8 mouse cellular contexts compared by ENCODE assay signal in the genomic region with DNA sequence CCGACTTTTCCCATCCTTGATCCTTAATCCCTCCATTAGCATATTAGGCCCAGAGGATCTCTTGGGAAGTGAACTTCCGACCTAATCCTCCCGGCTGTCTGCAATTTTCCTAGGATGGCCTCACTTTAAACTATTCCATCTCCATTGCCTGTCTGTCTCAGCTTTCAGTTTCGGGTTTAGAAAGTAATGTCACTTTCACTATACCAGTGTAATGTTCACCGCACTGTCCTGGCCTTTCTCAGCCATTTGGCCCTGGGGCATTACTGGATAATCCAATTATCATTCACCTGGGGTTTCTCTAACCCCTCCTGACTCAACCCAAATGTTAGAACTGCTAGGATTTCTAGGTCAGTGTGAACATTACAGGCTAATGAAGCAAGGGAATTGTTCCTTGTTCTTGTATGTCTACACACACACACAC. TPM values are rescaled to one million over a fixed set of nuclear protein-coding genes. Genes with fewer than 3 reads are reported as not detected.
A peak's percentile ranks its signal among the peaks of the same experiment; 100 is the strongest.
DNase-seq lines count a peak whose midpoint lies in the region; ATAC-seq and TF ChIP-seq lines count a peak whose summit lies in the region.

No protein-coding gene starts in this region.

- no peak for TF ChIP-seq RAD21 in CH12.LX (IDR thresholded peaks at IDR 0.05; ENCODE audit: low read depth, low read length)

- peak overlapping the region; percentile 83 for H3K4me2 ChIP-seq in heart, embryonic 11.5 days
- H3K4me2 ChIP-seq in CH12.LX (ENCODE audit: insufficient read depth, low read depth, poor library complexity, severe bottlenecking) = peak overlapping the region; percentile 70
- peak overlapping the region; percentile 89 for H3K4me2 ChIP-seq in liver, embryonic 12.5 days
- peak overlapping the region; percentile 60 for H3K4me2 ChIP-seq in stomach, postnatal 0 days (replicated peaks; ENCODE audit: low read depth)

- 4% methylated on average over 5 of the region's 5 CpGs for WGBS in heart, embryonic 11.5 days (ENCODE audit: insufficient replicate concordance)
- WGBS in forebrain, embryonic 10.5 days = under 1% methylated on average over 5 of the region's 5 CpGs
- 2% methylated on average over 5 of the region's 5 CpGs for WGBS in liver, embryonic 12.5 days (ENCODE audit: insufficient replicate concordance)
- WGBS in stomach, postnatal 0 days = 2% methylated on average over 5 of the region's 5 CpGs

- H3K9ac ChIP-seq in heart, embryonic 11.5 days (ENCODE audit: low read depth, low read length) = peak overlapping the region; percentile 96
- peak overlapping the region; percentile 94 for H3K9ac ChIP-seq in CH12.LX (ENCODE audit: insufficient read depth, low read depth)
- H3K9ac ChIP-seq in liver, embryonic 12.5 days = peak overlapping the region; percentile 90
- H3K9ac ChIP-seq in stomach, postnatal 0 days (ENCODE audit: low read length) = peak overlapping the region; percentile 98

- dilution Hi-C loops in CH12.LX (cut with MboI; ENCODE audit: extremely low pct_ligation_motif_present, extremely low pct_unique_long_range_greater_than_20kb, low sequenced_read_pairs) = no loop called here

- TF ChIP-seq POLR2A in CH12.LX (IDR thresholded peaks at IDR 0.05; ENCODE audit: low read depth, low read length) = no peak

- peak overlapping the region; percentile 93 for H3K4me3 ChIP-seq in heart, embryonic 11.5 days (ENCODE audit: low read depth, low read length)
- peak overlapping the region; percentile 79 to 89 (median 88) for H3K4me3 ChIP-seq in CH12.LX (replicated peaks in 1 of 3; ENCODE audit: low read depth in 2 of 3, low read length in 2 of 3, poor library complexity in 1 of 3)
- peak overlapping the region; percentile 95 for H3K4me3 ChIP-seq in forebrain, embryonic 10.5 days
- peak overlapping the region; percentile 93 for H3K4me3 ChIP-seq in liver, embryonic 12.5 days
- H3K4me3 ChIP-seq in stomach, postnatal 0 days (ENCODE audit: low read depth, low read length) = peak overlapping the region; percentile 84

- TF ChIP-seq CTCF in CH12.LX (conservative IDR thresholded peaks at IDR 0.05 in 1 of 2, IDR thresholded peaks at IDR 0.05 in 1 of 2; ENCODE audit: low read depth in 2 of 2, low read length in 2 of 2) = no peak
- no peak for TF ChIP-seq CTCF in stomach, postnatal 0 days (IDR thresholded peaks at IDR 0.05; ENCODE audit: low read depth)

- no peak for TF ChIP-seq EP300 in CH12.LX (IDR thresholded peaks at IDR 0.05; ENCODE audit: low read length)
- no peak for TF ChIP-seq EP300 in stomach, postnatal 0 days (optimal IDR thresholded peaks at IDR 0.05)

- intact Hi-C loops in heart, postnatal 36 days (cut with DNase I) = no loop called here
- intact Hi-C loops in left cerebral cortex, postnatal 4 days (cut with DNase I) = no loop called here

- H3K79me2 ChIP-seq in CH12.LX (replicated peaks; ENCODE audit: control insufficient read depth, extremely low read depth, insufficient read depth, poor library complexity, severe bottlenecking) = peaks cover 43% of the 10 kb centered on the region

- no peaks in the 10 kb centered on the region for H3K27me3 ChIP-seq in heart, embryonic 11.5 days (ENCODE audit: control insufficient read depth, insufficient read depth, low read length)
- no peaks in the 10 kb centered on the region for H3K27me3 ChIP-seq in CH12.LX (replicated peaks)
- peaks cover 29% of the 10 kb centered on the region for H3K27me3 ChIP-seq in forebrain, embryonic 10.5 days (ENCODE audit: poor library complexity, severe bottlenecking)
- peaks cover 4% of the 10 kb centered on the region; the same call in 1 of the 2 replicates for H3K27me3 ChIP-seq in liver, embryonic 12.5 days (replicated peaks)
- H3K27me3 ChIP-seq in stomach, postnatal 0 days (ENCODE audit: control insufficient read depth, insufficient read depth, low read length) = no peaks in the 10 kb centered on the region

- in situ Hi-C loops in CH12.LX (cut with MboI; ENCODE audit: low pct_ligation_motif_present, low pct_unique_long_range_greater_than_20kb, low sequenced_read_pairs) = no loop called here

- no peaks in the 10 kb centered on the region for H3K36me3 ChIP-seq in heart, embryonic 11.5 days (ENCODE audit: control insufficient read depth, insufficient read depth, low read length)
- H3K36me3 ChIP-seq in CH12.LX (replicated peaks in 1 of 2; ENCODE audit: control insufficient read depth in 1 of 2, insufficient read depth in 1 of 2, low read length in 1 of 2) = peaks cover 0 to 35% of the 10 kb centered on the region in 2 experiments
- peaks cover 38% of the 10 kb centered on the region for H3K36me3 ChIP-seq in forebrain, embryonic 10.5 days (replicated peaks)
- peaks cover 23% of the 10 kb centered on the region for H3K36me3 ChIP-seq in liver, embryonic 12.5 days
- H3K36me3 ChIP-seq in stomach, postnatal 0 days (ENCODE audit: control insufficient read depth, insufficient read depth, low read length) = no peaks in the 10 kb centered on the region

- no peak for DNase-seq in heart, postnatal 36 days
- DNase-seq in CH12.LX (ENCODE audit: extremely low read depth) = no peak
- DNase-seq in forebrain, embryonic 10.5 days (ENCODE audit: extremely low spot score, low spot score) = no peak
- DNase-seq in stomach, postnatal 0 days (ENCODE audit: low spot score) = no peak
- no peak for DNase-seq in frontal cortex, adult 2 months (ENCODE audit: extremely low spot score in 1 of 2, low spot score in 1 of 2)
- no peak for DNase-seq in left cerebral cortex, postnatal 4 days

- peak overlapping the region; percentile 94 for H3K27ac ChIP-seq in heart, embryonic 11.5 days (ENCODE audit: low read depth, low read length)
- peak overlapping the region; percentile 9; the same call in 1 of the 2 replicates for H3K27ac ChIP-seq in CH12.LX (ENCODE audit: insufficient read depth, low read depth)
- H3K27ac ChIP-seq in forebrain, embryonic 10.5 days = peak overlapping the region; percentile 99
- H3K27ac ChIP-seq in liver, embryonic 12.5 days = peak overlapping the region; percentile 94
- H3K27ac ChIP-seq in stomach, postnatal 0 days (replicated peaks) = peak overlapping the region; percentile 98

- no peaks in the 10 kb centered on the region for H3K9me3 ChIP-seq in heart, embryonic 11.5 days (replicated peaks; ENCODE audit: control insufficient read depth, low read length)
- H3K9me3 ChIP-seq in CH12.LX (replicated peaks; ENCODE audit: low read length) = no peaks in the 10 kb centered on the region
- no peaks in the 10 kb centered on the region for H3K9me3 ChIP-seq in forebrain, embryonic 10.5 days
- H3K9me3 ChIP-seq in liver, embryonic 12.5 days (replicated peaks) = no peaks in the 10 kb centered on the region
- no peaks in the 10 kb centered on the region for H3K9me3 ChIP-seq in stomach, postnatal 0 days (ENCODE audit: control insufficient read depth, low read length)

- peaks cover 53% of the 10 kb centered on the region for H3K4me1 ChIP-seq in heart, embryonic 11.5 days (ENCODE audit: control insufficient read depth, insufficient read depth, low read length)
- peaks cover 7 to 40% of the 10 kb centered on the region in 2 experiments for H3K4me1 ChIP-seq in CH12.LX (ENCODE audit: control insufficient read depth in 1 of 2, insufficient read depth in 2 of 2)
- peaks cover 84% of the 10 kb centered on the region for H3K4me1 ChIP-seq in forebrain, embryonic 10.5 days
- H3K4me1 ChIP-seq in liver, embryonic 12.5 days = peaks cover 52% of the 10 kb centered on the region
- peaks cover 12% of the 10 kb centered on the region for H3K4me1 ChIP-seq in stomach, postnatal 0 days (replicated peaks; ENCODE audit: control insufficient read depth, insufficient read depth)

- no peak for ATAC-seq in heart, embryonic 11.5 days (replicated peaks; ENCODE audit: insufficient number of reproducible peaks, low FRiP score, low TSS enrichment)
- ATAC-seq in liver, embryonic 12.5 days = no peak
- ATAC-seq in stomach, postnatal 0 days (ENCODE audit: low FRiP score, low TSS enrichment) = no peak

TF ChIP-seq in CH12.LX, 34 proteins besides CTCF, POLR2A, EP300 and RAD21:
- 0 out of 2 replicates have a peak, but pooled peaks have one; percentile 6 for TF ChIP-seq SIN3A (IDR thresholded peaks at IDR 0.05; ENCODE audit: low read length)
- TF ChIP-seq MAFK (IDR thresholded peaks at IDR 0.05; ENCODE audit: insufficient replicate concordance, low read length) = no peak
- peak; percentile 79 for TF ChIP-seq CHD1 (IDR thresholded peaks at IDR 0.05; ENCODE audit: low read depth, low read length)

RNA-seq across cellular contexts. Expression of a gene that starts 26.7 kb away (rescaled TPM):
- 0.11 and 0.20 TPM in 2 replicates for polyA plus RNA-seq in heart, embryonic 11.5 days (2014; fragmentation: Nextera tagmentation; extraction: Ambion mirVana)
- under 1 TPM in 1 of 2 experiments, not detected in 1; 0.08 TPM for total RNA-seq in heart, postnatal 36 days (2021)
- total RNA-seq in CH12.LX (2012; rRNA removed) (0.04 TPM in 2 replicates), CH12.LX (2014; rRNA removed) (not detected in 2 replicates)
- 0.07 and 0.11 TPM in 2 replicates for polyA plus RNA-seq in CH12.LX (2012; ENCODE audit: insufficient read length, low read depth)
- 0.07 and 0.17 TPM in 2 replicates for polyA plus RNA-seq in forebrain, embryonic 10.5 days (2016; fragmentation: Nextera tagmentation; extraction: Ambion mirVana)
- 0.04 and 0.06 TPM in 2 replicates for polyA plus RNA-seq in liver, embryonic 12.5 days (2016; fragmentation: Nextera tagmentation; extraction: Ambion mirVana)
- 0.02 TPM in 1 of 2 replicates, not detected in the other for polyA plus RNA-seq in stomach, postnatal 0 days (2015; fragmentation: Nextera tagmentation; extraction: Ambion mirVana)
- 0.90 and 1.0 TPM in 2 replicates for polyA plus RNA-seq in frontal cortex, adult 2 months (2012; rRNA removed)
- total RNA-seq in left cerebral cortex, postnatal 4 days (2021) = 1 to 10 TPM; 1.1 to 1.3 TPM

Comparison
In these comparisons a context has a peak if more than half of its experiments do, and no peak if none do; other contexts are left out.
1. H3K27ac ChIP-seq: peak in every context shown above with its lines; median percentile 99 in forebrain, embryonic 10.5 days; 98 in stomach, postnatal 0 days; 94 in heart, embryonic 11.5 days; 94 in liver, embryonic 12.5 days; 9 in CH12.LX.